Mouse (Mus musculus) kidney, embryonic 16.5 days (tissue): ENCODE results near the gene Mis12. TPM values are rescaled to one million over a fixed set of nuclear protein-coding genes. Genes with fewer than 3 reads are reported as not detected.

Experiments
- ATAC-seq: fragments of 200-750 bp; cut with Nextera tagmentation; 2 replicates; pipeline ENCODE4 v1.8.0; 2017; ENCODE audit warnings: moderate TSS enrichment; ENCODE audit not compliant: low FRiP score, low TSS enrichment
- H3K27ac ChIP-seq: fragments of 300-500 bp; sonication (generic); 2 replicates; pipeline ENCODE4 v1.5.1; 2014; ENCODE audit warnings: low read length
- H3K27me3 ChIP-seq: fragments of 300-500 bp; sonication (generic); 2 replicates; pipeline ENCODE4 v1.6.1; 2014; ENCODE audit warnings: low read length, control low read depth, mixed read lengths; ENCODE audit not compliant: insufficient read depth
- H3K36me3 ChIP-seq: fragments of 300-500 bp; sonication (generic); 2 replicates; pipeline ENCODE4 v1.6.1; 2014; ENCODE audit warnings: low read length, control low read depth, mixed read lengths; ENCODE audit not compliant: insufficient read depth
- H3K4me1 ChIP-seq: fragments of 300-500 bp; sonication (generic); 2 replicates; pipeline ENCODE4 v1.6.1; 2014; ENCODE audit warnings: low read length, control low read depth, mixed read lengths; ENCODE audit not compliant: insufficient read depth
- H3K4me2 ChIP-seq: fragments of 300-500 bp; sonication (generic); replicated peaks from 2 replicates; pipeline ENCODE4 v1.6.1; 2014; ENCODE audit warnings: low read depth, low read length
- H3K4me3 ChIP-seq: fragments of 300-500 bp; sonication (generic); 2 replicates; pipeline ENCODE4 v1.5.1; 2014; ENCODE audit warnings: mild to moderate bottlenecking, low read length
- H3K9ac ChIP-seq: fragments of 300-500 bp; sonication (generic); replicated peaks from 2 replicates; pipeline ENCODE4 v1.6.1; 2014; ENCODE audit warnings: low read length
- H3K9me3 ChIP-seq: fragments of 300-500 bp; sonication (generic); 2 replicates; pipeline ENCODE4 v1.6.1; 2016; ENCODE audit warnings: low read length, control low read depth
- WGBS: fragments of 180-500 bp; shearing (Covaris S2); extraction: QIAGEN DNeasy Blood & Tissue Kit; methylation state at CpG from one replicate; pipeline ENCODE4 v1.1.7; 2014; 5-methylcytosine and 5-hydroxymethylcytosine counted together
- polyA plus RNA-seq: library from polyadenylated mRNA; unstranded; fragments of >200 nt; fragmentation: Nextera tagmentation; extraction: Ambion mirVana; gene quantifications from 2 replicates; pipeline ENCODE4 v1.2.1, GENCODE M21; 2015

Mis12 gene
- 44.8 and 45.2 TPM in 2 replicates for polyA plus RNA-seq

GRCm38 (mm10) chr11:71019201-71020068, at the start of gene Mis12, which contains the start of gene Derl2:
Gene Mis12, plus strand, starts transcription at chr11:71019611.
Gene Derl2, minus strand, starts transcription at chr11:71019841.
- Histone ChIP-seq H3K27ac (peak within 1 kb of the TSS; percentile 94), H3K36me3 (peaks cover 9% of the 10 kb centered on the region), H3K9ac (peak within 1 kb of the TSS; percentile 93), H3K4me2 (peak within 1 kb of the TSS; percentile 91), H3K27me3 (no peaks in the 10 kb centered on the region), H3K9me3 (no peaks in the 10 kb centered on the region), H3K4me1 (peaks cover 28% of the 10 kb centered on the region), H3K4me3 (peak within 1 kb of the TSS; percentile 94)
- under 1% methylated on average over 70 of the region's 71 CpGs for WGBS
- ATAC-seq, result peak; percentile 100

- WGBS, result under 1% methylated on average over 43 of the region's 43 CpGs
- H3K9ac ChIP-seq, result peak within 1 kb of the TSS; percentile 85
These were observed 49.4 kb upstream of the Mis12 start, which contains the start of the genes Nup88 and Rpain for GRCm38 (mm10) chr11:70969821-70970559. Gene Nup88, minus strand, starts transcription at chr11:70969973. Gene Rpain, plus strand, starts transcription at chr11:70970213.

GRCm38 (mm10) chr11:70970560-70971540, 48.6 kb upstream of the Mis12 start:
- ATAC-seq, result peak; percentile 24
- no peaks in the 10 kb centered on the region for H3K9me3 ChIP-seq
- 16% methylated on average over 24 of the region's 24 CpGs for WGBS
- H3K36me3 ChIP-seq, result peaks cover 21% of the 10 kb centered on the region
- H3K27me3 ChIP-seq, result no peaks in the 10 kb centered on the region
- H3K27ac ChIP-seq, result peak overlapping the region; percentile 94
- H3K4me3 ChIP-seq, result peak overlapping the region; percentile 73
- peak overlapping the region; percentile 76 for H3K9ac ChIP-seq
- H3K4me2 ChIP-seq, result peak overlapping the region; percentile 91
- H3K4me1 ChIP-seq, result peaks cover 16% of the 10 kb centered on the region

More at GRCm38 (mm10) chr11:70969821-70970559, 49.4 kb upstream of the Mis12 start, which contains the start of the genes Nup88 and Rpain:
- peak; percentile 99 for ATAC-seq
- Histone ChIP-seq H3K27ac (peak within 1 kb of the TSS; percentile 94), H3K36me3 (peaks cover 26% of the 10 kb centered on the region), H3K4me3 (peak within 1 kb of the TSS; percentile 73), H3K9me3 (no peaks in the 10 kb centered on the region), H3K4me1 (peaks cover 16% of the 10 kb centered on the region), H3K4me2 (peak within 1 kb of the TSS; percentile 91), H3K27me3 (no peaks in the 10 kb centered on the region)

- H3K9ac ChIP-seq, result no peak overlapping the region
These were observed 46.8 kb upstream of the Mis12 start for GRCm38 (mm10) chr11:70972586-70972985.

GRCm38 (mm10) chr11:70973947-70974346, 45.5 kb upstream of the Mis12 start:
- Histone ChIP-seq H3K9ac (no peak overlapping the region), H3K27ac (no peak overlapping the region), H3K9me3 (no peaks in the 10 kb centered on the region), H3K4me2 (no peak overlapping the region), H3K27me3 (no peaks in the 10 kb centered on the region), H3K4me3 (no peak overlapping the region), H3K4me1 (peaks cover 7% of the 10 kb centered on the region; the same call in 1 of the 2 replicates), H3K36me3 (peaks cover 39% of the 10 kb centered on the region)
- WGBS, result 71% methylated on average over 4 of the region's 4 CpGs
- ATAC-seq, result no peak

More at GRCm38 (mm10) chr11:70972586-70972985, 46.8 kb upstream of the Mis12 start:
- Histone ChIP-seq H3K36me3 (peaks cover 28% of the 10 kb centered on the region), H3K4me2 (no peak overlapping the region), H3K27ac (no peak overlapping the region), H3K27me3 (no peaks in the 10 kb centered on the region), H3K4me3 (no peak overlapping the region), H3K4me1 (peaks cover 16% of the 10 kb centered on the region), H3K9me3 (no peaks in the 10 kb centered on the region)
- no peak for ATAC-seq
- 62% methylated on average over 1 of the region's 1 CpGs for WGBS

- Histone ChIP-seq H3K4me1 (peaks cover 5% of the 10 kb centered on the region; the same call in 1 of the 2 replicates), H3K27ac (no peak overlapping the region), H3K4me2 (no peak overlapping the region), H3K9me3 (no peaks in the 10 kb centered on the region), H3K4me3 (no peak overlapping the region), H3K27me3 (no peaks in the 10 kb centered on the region), H3K9ac (no peak overlapping the region), H3K36me3 (peaks cover 50% of the 10 kb centered on the region)
- WGBS, result 76% methylated on average over 2 of the region's 2 CpGs
- no peak for ATAC-seq
These were observed 44.2 kb upstream of the Mis12 start for GRCm38 (mm10) chr11:70975193-70975592.

- 89% methylated on average over 6 of the region's 6 CpGs for WGBS
- H3K4me2 ChIP-seq, result no peak overlapping the region
- H3K27me3 ChIP-seq, result no peaks in the 10 kb centered on the region
- H3K9ac ChIP-seq, result no peak overlapping the region
- H3K4me3 ChIP-seq, result no peak overlapping the region
- no peaks in the 10 kb centered on the region for H3K9me3 ChIP-seq
- peaks cover 60% of the 10 kb centered on the region for H3K36me3 ChIP-seq
- ATAC-seq, result no peak
- H3K27ac ChIP-seq, result no peak overlapping the region
- peaks cover 11% of the 10 kb centered on the region for H3K4me1 ChIP-seq
These were observed 42.1 kb upstream of the Mis12 start for GRCm38 (mm10) chr11:70977293-70977692.

- 89% methylated on average over 6 of the region's 6 CpGs for WGBS
- no peak overlapping the region for H3K4me3 ChIP-seq
- no peak overlapping the region for H3K27ac ChIP-seq
- peaks cover 11% of the 10 kb centered on the region for H3K4me1 ChIP-seq
- no peak for ATAC-seq
- H3K36me3 ChIP-seq, result peaks cover 59% of the 10 kb centered on the region
- no peaks in the 10 kb centered on the region for H3K27me3 ChIP-seq
- no peak overlapping the region for H3K4me2 ChIP-seq
- H3K9ac ChIP-seq, result no peak overlapping the region
- no peaks in the 10 kb centered on the region for H3K9me3 ChIP-seq
These were observed 39.2 kb upstream of the Mis12 start for GRCm38 (mm10) chr11:70980232-70980631.
